Mouse (Mus musculus) cerebellum, adult 2 months (tissue): ENCODE measurements at regions not wholly inside any gene's neighbourhood (a gene's known extent, or its start where the extent isn't known, plus 50 kb on each side); places are given as distances from the start of the nearest gene placed in this dataset.

Experiments
- CTCF ChIP-seq: fragments of 200-500 bp; IDR thresholded peaks from 2 replicates; pipeline ENCODE4 v1.5.1; 2011; ENCODE audit warnings: low read depth, mild to moderate bottlenecking, control low read depth, low read length, moderate library complexity, borderline replicate concordance; ENCODE audit not compliant: insufficient read depth
- POLR2A ChIP-seq: fragments of 200-500 bp; IDR thresholded peaks from 2 replicates; pipeline ENCODE4 v1.6.1; 2011; ENCODE audit warnings: low read length, control low read depth, borderline replicate concordance; ENCODE audit not compliant: insufficient read depth

GRCm38 (mm10) chr11:91289194-91290123 is 287.9 kb downstream of the Kif2b start:
- TF ChIP-seq CTCF (peak; percentile 55; the same call in 1 of the 2 replicates), POLR2A (no peak)
